Mouse (Mus musculus) liver, embryonic 14.5 days (tissue): ENCODE measurements around the gene Arf5. TPM values are rescaled to one million over a fixed set of nuclear protein-coding genes. Genes with fewer than 3 reads are reported as not detected.

Experiments used
- ATAC-seq: fragments of 200-750 bp; cut with Nextera tagmentation; 2 replicates; pipeline ENCODE4 v1.8.0; 2017; ENCODE audit warnings: moderate number of reproducible peaks, mild to moderate bottlenecking, moderate library complexity; ENCODE audit not compliant: insufficient read depth
- DNase-seq, 3 experiments: peaks; one replicate each; pipeline ENCODE4 v3.0.0-alpha.2; 2012 to 2013; ENCODE audit warnings: low read depth in 3 of 3, low spot score in 3 of 3
- H3K27ac ChIP-seq: fragments of 300-500 bp; sonication (generic); 2 replicates; pipeline ENCODE4 v1.5.1; 2014; ENCODE audit warnings: moderate library complexity, mild to moderate bottlenecking, control low read depth, inconsistent platforms
- H3K27me3 ChIP-seq: fragments of 300-500 bp; sonication (generic); 2 replicates; pipeline ENCODE4 v1.6.1; 2014; ENCODE audit warnings: mild to moderate bottlenecking, low read length, moderate library complexity; ENCODE audit not compliant: control insufficient read depth, insufficient read depth
- H3K36me3 ChIP-seq: fragments of 300-500 bp; sonication (generic); replicated peaks from 2 replicates; pipeline ENCODE4 v1.6.1; 2014; ENCODE audit warnings: low read depth; ENCODE audit not compliant: control insufficient read depth, insufficient read depth
- H3K4me1 ChIP-seq, 2 experiments: fragments of 200-500 bp in 1 of 2; fragments of 300-500 bp in 1 of 2; sonication (generic) in 1 of 2; replicated peaks; 2 replicates each; pipeline ENCODE4 v1.6.1; 2012 to 2014; ENCODE audit warnings: antibody characterized with exemption in 1 of 2, inconsistent platforms in 1 of 2, low read length in 1 of 2; ENCODE audit not compliant: control insufficient read depth in 2 of 2, insufficient read depth in 2 of 2
- H3K4me2 ChIP-seq: fragments of 300-500 bp; sonication (generic); 2 replicates; pipeline ENCODE4 v1.6.1; 2014; ENCODE audit warnings: low read depth, mild to moderate bottlenecking, control low read depth, moderate library complexity
- H3K4me3 ChIP-seq, 2 experiments: fragments of 200-500 bp in 1 of 2; fragments of 300-500 bp in 1 of 2; sonication (generic) in 1 of 2; 2 replicates each; pipeline ENCODE4 v1.5.1; 2012 to 2014; ENCODE audit warnings: low read depth in 2 of 2, low read length in 2 of 2, mild to moderate bottlenecking in 2 of 2, control low read depth in 1 of 2, inconsistent platforms in 1 of 2, moderate library complexity in 1 of 2; ENCODE audit not compliant: insufficient read depth in 1 of 2
- H3K9ac ChIP-seq: fragments of 300-500 bp; sonication (generic); replicated peaks from 2 replicates; pipeline ENCODE4 v1.6.1; 2014; ENCODE audit warnings: mild to moderate bottlenecking, control low read depth, moderate library complexity
- H3K9me3 ChIP-seq: fragments of 300-500 bp; sonication (generic); 2 replicates; pipeline ENCODE4 v1.6.1; 2016; ENCODE audit warnings: low read length, mixed read lengths; ENCODE audit not compliant: control insufficient read depth
- CTCF ChIP-seq: IDR thresholded peaks from 2 replicates; pipeline ENCODE4 v1.5.1; 2016; ENCODE audit warnings: antibody characterized with exemption, low read depth, control low read depth
- EP300 ChIP-seq: IDR thresholded peaks from 2 replicates; pipeline ENCODE4 v1.6.1; 2016; ENCODE audit warnings: antibody characterized with exemption, low read depth
- WGBS: fragments of 180-500 bp; shearing (Covaris S2); extraction: QIAGEN DNeasy Blood & Tissue Kit; methylation state at CpG from one replicate; pipeline ENCODE4 v1.1.7; 2014; ENCODE audit not compliant: insufficient replicate concordance; 5-methylcytosine and 5-hydroxymethylcytosine counted together
- polyA plus RNA-seq, 2 experiments: library from polyadenylated mRNA; depleted of rRNA in 1 of 2; stranded (reverse) in 1 of 2; unstranded in 1 of 2; fragments of >200 nt; fragmentation: Nextera tagmentation in 1 of 2; extraction: Ambion mirVana in 1 of 2; gene quantifications; 2 replicates each; pipeline versions ENCODE4 v1.2.1 to v1.2.3; 2012 to 2014

Gene Arf5
- polyA plus RNA-seq, 2 experiments = 299 to 383 TPM

DNA sequence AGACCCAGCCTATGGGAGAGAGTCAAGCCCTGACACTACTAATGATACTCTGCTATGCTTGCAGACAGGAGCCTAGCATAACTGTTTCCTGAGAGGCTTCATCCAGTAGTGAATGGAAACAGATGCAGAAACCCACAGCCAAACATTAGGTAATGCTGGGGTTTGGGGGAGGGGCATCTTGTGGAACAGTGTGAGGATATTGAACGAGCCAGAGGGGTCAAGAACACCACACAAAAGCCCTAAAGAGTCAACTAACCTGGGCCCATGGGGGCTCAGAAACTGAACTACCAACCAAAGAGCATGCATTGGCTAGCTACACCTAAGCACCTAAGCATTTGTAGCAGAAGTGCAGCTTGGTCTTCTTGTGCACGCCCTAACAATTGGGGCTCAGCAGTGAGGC, 12.1 kb upstream of the Arf5 start:
- DNase-seq = no peak
- Histone ChIP-seq H3K9ac (no peak overlapping the region), H3K4me2 (no peak overlapping the region), H3K4me1 (no peaks in the 10 kb centered on the region; a peak in 1 of 4 replicates), H3K27me3 (no peaks in the 10 kb centered on the region), H3K4me3 (no peak overlapping the region), H3K36me3 (no peaks in the 10 kb centered on the region; the same call in 1 of the 2 replicates), H3K9me3 (no peaks in the 10 kb centered on the region), H3K27ac (no peak overlapping the region)
- WGBS = 44% methylated on average over 2 of the region's 2 CpGs
- no peak for TF ChIP-seq CTCF
- no peak for ATAC-seq

GRCm38 (mm10) chr6:28416981-28417380, 6.4 kb upstream of the Arf5 start:
- no peaks in the 10 kb centered on the region for H3K9me3 ChIP-seq
- 82% methylated on average over 4 of the region's 4 CpGs for WGBS
- DNase-seq (no peak), ATAC-seq (no peak)
- TF ChIP-seq CTCF (no peak), EP300 (no peak)
- H3K36me3 ChIP-seq = peaks cover 21% of the 10 kb centered on the region
- H3K9ac ChIP-seq = no peak overlapping the region
- H3K27ac ChIP-seq = no peak overlapping the region
- H3K27me3 ChIP-seq = no peaks in the 10 kb centered on the region
- peaks cover 12 to 14% of the 10 kb centered on the region in 2 experiments for H3K4me1 ChIP-seq
- H3K4me2 ChIP-seq = no peak overlapping the region
- no peak overlapping the region for H3K4me3 ChIP-seq

DNA sequence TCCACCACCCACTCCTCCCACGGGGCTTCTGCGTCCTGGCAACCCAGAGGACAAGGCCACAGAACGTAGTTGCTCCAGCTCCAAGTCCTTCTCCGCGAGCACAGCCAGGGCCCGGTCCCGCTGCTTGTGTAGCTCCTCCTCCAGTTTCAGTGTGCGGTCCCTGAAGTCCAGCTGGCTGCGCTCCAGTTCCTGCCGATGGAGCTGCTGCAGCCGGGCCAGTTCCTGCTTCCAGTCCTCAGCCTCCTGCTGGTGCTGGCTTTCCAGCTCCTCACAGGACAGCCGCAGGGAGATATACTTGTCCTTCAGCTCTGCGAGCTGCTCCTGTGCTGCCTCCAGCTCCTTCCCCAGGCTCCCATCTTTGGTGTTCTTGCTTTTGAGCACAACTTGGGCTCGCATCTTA, 4.9 kb upstream of the Arf5 start:
- peaks cover 20 to 25% of the 10 kb centered on the region in 2 experiments for H3K4me1 ChIP-seq
- H3K36me3 ChIP-seq = peaks cover 21% of the 10 kb centered on the region
- no peak overlapping the region for H3K4me3 ChIP-seq
- no peak overlapping the region for H3K9ac ChIP-seq
- no peaks in the 10 kb centered on the region for H3K9me3 ChIP-seq
- TF ChIP-seq CTCF (no peak), EP300 (no peak)
- DNase-seq (no peak), ATAC-seq (no peak)
- H3K27me3 ChIP-seq = no peaks in the 10 kb centered on the region
- no peak overlapping the region for H3K27ac ChIP-seq
- 88% methylated on average over 14 of the region's 14 CpGs for WGBS
- H3K4me2 ChIP-seq = no peak overlapping the region

DNA sequence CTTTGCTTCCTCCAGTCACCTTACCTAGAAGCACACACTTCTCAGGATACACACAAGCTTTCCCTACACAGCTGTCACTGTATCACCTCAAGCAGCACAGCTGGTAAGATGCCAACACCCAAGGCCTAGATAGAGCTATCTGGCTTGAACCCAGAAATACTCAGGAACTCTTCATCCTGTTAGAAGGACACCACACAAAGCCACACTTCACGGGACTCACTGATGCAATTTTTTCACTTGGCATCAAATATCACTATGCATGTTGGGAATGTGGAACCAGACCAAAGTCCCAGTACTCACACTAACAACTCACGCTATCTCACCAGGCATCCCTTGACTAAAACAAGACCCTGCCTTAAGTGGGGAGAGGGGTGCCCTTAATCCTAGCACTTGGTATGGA, 3.7 kb upstream of the Arf5 start:
- WGBS = 68% methylated on average over 2 of the region's 2 CpGs
- no peak overlapping the region for H3K27ac ChIP-seq
- H3K9me3 ChIP-seq = no peaks in the 10 kb centered on the region
- no peak for DNase-seq
- no peak for ATAC-seq
- TF ChIP-seq CTCF (no peak), EP300 (no peak)
- no peaks in the 10 kb centered on the region for H3K27me3 ChIP-seq
- H3K4me2 ChIP-seq = peak overlapping the region; percentile 87
- peak overlapping the region; percentile 23 for H3K9ac ChIP-seq
- H3K4me1 ChIP-seq = peaks cover 20 to 25% of the 10 kb centered on the region in 2 experiments
- H3K4me3 ChIP-seq = no peak overlapping the region
- H3K36me3 ChIP-seq = peaks cover 21% of the 10 kb centered on the region

DNA sequence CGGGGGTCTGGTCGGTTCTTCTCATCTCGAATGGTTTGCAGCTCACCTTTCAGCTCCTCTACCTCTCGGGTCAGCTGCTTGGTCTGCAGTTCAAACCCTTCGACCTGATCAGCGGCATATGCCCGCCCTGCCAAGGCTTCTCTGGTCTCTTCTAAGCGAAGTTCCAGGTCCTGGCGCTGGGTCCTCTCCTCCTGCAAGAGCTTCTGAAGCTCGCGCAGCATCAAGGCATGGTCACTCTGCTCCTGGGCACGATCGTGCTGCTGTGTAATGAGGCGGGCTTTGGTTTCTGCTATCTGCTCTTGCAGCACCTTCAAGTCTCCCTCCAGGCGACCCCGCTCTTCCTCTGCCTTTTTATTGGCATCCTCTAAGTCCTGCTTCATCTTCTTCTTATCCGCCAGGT, 3.0 kb upstream of the Arf5 start:
- Histone ChIP-seq H3K36me3 (peaks cover 25% of the 10 kb centered on the region), H3K4me1 (peaks cover 23 to 28% of the 10 kb centered on the region in 2 experiments), H3K9ac (peak overlapping the region; percentile 82), H3K27ac (no peak overlapping the region), H3K4me3 (peak overlapping the region; percentile 75 to 76), H3K27me3 (no peaks in the 10 kb centered on the region), H3K9me3 (no peaks in the 10 kb centered on the region), H3K4me2 (peak overlapping the region; percentile 87)
- ATAC-seq (no peak), DNase-seq (no peak)
- no peak for TF ChIP-seq EP300
- TF ChIP-seq CTCF = no peak
- 68% methylated on average over 17 of the region's 17 CpGs for WGBS
